Mouse (Mus musculus): ENCODE data around the gene Parp6. TPM values are rescaled to one million over a fixed set of nuclear protein-coding genes. Genes with fewer than 3 reads are reported as not detected.

Gene Parp6
- 21.1 and 24.1 TPM in 2 replicates for polyA plus RNA-seq (2015; fragmentation: Nextera tagmentation; extraction: Ambion mirVana)

DNA sequence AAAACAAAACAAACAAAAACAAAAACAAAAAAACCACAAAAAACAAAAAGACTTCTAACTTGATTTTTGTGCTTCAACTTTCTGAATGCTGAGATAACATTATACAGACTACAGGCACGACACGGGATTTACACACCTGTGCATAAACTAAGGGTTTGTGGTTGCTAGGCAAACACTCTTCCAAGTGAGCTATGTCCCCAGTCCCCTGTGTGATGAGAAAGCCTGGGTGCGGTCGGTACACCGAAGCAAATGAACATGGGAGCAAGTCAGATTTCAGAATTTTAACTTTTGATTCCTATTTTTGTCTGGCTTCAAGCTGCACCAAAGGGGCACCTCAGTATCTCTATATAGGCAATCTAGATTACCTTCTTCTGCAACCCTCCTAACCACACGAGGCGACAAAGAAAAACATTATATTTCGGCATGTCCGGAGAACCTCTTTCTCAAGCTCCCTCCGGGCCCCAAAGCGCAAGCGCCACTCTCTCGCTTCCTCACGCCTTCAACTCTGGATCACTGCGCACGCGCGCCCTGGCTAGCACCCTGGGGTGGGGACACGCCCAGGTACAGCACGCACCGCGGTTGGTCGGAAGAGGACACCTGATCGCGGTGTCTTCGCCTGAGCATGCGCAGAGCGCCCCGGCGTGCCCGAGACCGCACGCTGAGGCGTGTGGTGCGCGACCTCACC lies at the start of gene Parp6:
Gene Parp6, plus strand, starts transcription at position 663 of the 685 bp plus-strand sequence.
- Histone ChIP-seq H3K36me3 (ENCODE audit: control insufficient read depth, insufficient read depth) (no peaks in the 10 kb centered on the region), H3K9ac (ENCODE audit: low read length) (peak within 1 kb of the TSS; percentile 91), H3K9me3 (replicated peaks; ENCODE audit: control insufficient read depth, low read length) (no peaks in the 10 kb centered on the region), H3K27ac (ENCODE audit: low read length) (peak within 1 kb of the TSS; percentile 92), H3K27me3 (ENCODE audit: control insufficient read depth, insufficient read depth, low read length) (no peaks in the 10 kb centered on the region), H3K4me3 (ENCODE audit: low read length) (peak within 1 kb of the TSS; percentile 83), H3K4me2 (ENCODE audit: low read depth, low read length) (peak within 1 kb of the TSS; percentile 82), H3K4me1 (ENCODE audit: control insufficient read depth, insufficient read depth, low read length) (peaks cover 15% of the 10 kb centered on the region)
- 1% methylated on average over 36 of the region's 36 CpGs for WGBS
- ATAC-seq (replicated peaks; ENCODE audit: extremely low read depth, insufficient read depth, low FRiP score): peak; percentile 100

DNA sequence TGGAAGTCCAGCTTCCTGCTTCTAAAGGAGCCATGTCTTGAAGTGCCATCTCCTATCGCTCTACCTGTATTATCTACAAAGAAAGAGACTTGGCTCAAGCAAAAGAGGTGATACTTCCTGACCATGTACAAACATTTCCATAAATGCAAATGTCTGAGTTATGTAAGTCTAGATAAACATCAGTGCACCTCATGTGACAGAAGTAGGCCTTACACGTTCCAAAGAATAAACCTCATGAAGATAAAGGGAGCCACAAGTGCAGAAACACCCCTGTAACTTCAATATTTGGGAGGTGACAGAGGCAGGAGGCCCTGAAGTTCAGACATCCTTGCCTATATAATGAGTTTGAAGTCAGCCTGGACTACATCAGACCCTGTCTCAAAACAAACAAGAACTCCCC lies 45.2 kb upstream of the Parp6 start:
- Histone ChIP-seq H3K4me3 (ENCODE audit: low read length) (no peak overlapping the region), H3K4me1 (ENCODE audit: control insufficient read depth, insufficient read depth, low read length) (no peaks in the 10 kb centered on the region), H3K27me3 (ENCODE audit: control insufficient read depth, insufficient read depth, low read length) (peaks cover 4% of the 10 kb centered on the region; the same call in 1 of the 2 replicates), H3K9me3 (replicated peaks; ENCODE audit: control insufficient read depth, low read length) (no peaks in the 10 kb centered on the region), H3K27ac (ENCODE audit: low read length) (no peak overlapping the region), H3K9ac (ENCODE audit: low read length) (no peak overlapping the region), H3K4me2 (ENCODE audit: low read depth, low read length) (no peak overlapping the region), H3K36me3 (ENCODE audit: control insufficient read depth, insufficient read depth) (no peaks in the 10 kb centered on the region)
- WGBS: 66% methylated on average over 2 of the region's 2 CpGs
- ATAC-seq (replicated peaks; ENCODE audit: extremely low read depth, insufficient read depth, low FRiP score): no peak

DNA sequence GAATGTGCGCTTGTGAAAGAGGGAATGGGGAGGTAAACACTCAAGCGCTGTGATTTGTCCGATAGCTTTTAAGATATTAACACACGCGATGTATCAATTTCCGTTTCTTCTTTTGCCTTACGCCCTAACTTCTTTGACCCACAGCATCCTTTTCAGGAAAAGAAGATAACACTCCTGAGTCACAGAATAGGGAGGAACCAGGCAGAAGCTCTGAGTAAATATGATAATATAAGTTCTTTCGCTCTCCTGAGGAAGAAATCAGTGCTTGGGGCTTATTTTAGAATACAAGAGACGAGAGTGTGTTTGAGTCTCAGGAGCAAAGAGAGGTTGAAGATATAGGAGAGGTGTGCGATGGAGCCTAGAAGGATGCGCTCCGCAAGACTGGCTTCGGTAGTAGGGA lies 39.7 kb upstream of the Parp6 start:
- Histone ChIP-seq H3K4me2 (ENCODE audit: low read depth, low read length) (peak overlapping the region; percentile 70), H3K27ac (ENCODE audit: low read length) (no peak overlapping the region), H3K9ac (ENCODE audit: low read length) (no peak overlapping the region), H3K36me3 (ENCODE audit: control insufficient read depth, insufficient read depth) (no peaks in the 10 kb centered on the region), H3K27me3 (ENCODE audit: control insufficient read depth, insufficient read depth, low read length) (peaks cover 25% of the 10 kb centered on the region), H3K4me3 (ENCODE audit: low read length) (peak overlapping the region; percentile 51), H3K4me1 (ENCODE audit: control insufficient read depth, insufficient read depth, low read length) (0 out of 2 replicates have a peak, but pooled peaks cover 2% of the 10 kb centered on the region), H3K9me3 (replicated peaks; ENCODE audit: control insufficient read depth, low read length) (no peaks in the 10 kb centered on the region)
- 11% methylated on average over 13 of the region's 13 CpGs for WGBS
- ATAC-seq (replicated peaks; ENCODE audit: extremely low read depth, insufficient read depth, low FRiP score): no peak

DNA sequence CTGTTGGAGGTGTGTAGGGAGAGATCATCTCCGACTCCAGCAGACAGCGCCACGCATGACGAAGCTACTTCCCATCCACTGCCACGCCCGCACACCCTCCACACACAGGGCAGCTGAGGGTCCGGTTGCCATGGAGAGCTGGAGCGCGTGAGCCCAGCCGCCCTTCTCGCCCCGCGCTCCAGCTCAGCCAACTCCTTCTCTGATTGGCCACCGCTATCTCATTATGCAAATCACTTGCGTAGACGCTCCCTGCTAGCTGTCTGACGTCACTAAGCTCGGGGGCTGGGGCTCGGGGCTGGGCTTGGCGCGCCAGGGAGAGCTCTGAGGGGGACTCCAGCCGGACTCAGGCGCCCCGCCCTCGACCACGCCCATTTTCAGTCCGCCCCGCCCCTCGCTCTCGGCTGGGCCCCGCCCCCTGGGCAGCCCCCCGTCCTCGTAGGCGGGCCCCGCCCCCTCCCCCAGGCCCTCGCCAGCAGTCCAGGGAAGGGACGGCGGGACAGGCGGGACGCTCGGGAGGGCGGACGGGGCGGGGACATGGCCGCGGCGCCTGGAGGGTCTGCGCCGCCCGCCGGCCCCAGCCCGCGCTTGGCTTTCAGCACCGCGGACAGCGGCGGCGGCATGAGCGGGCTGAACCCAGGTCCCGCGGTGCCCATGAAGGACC lies 39.1 kb upstream of the Parp6 start, which contains the start of gene Celf6:
Gene Celf6, plus strand, starts transcription at position 74 of the 661 bp plus-strand sequence.
- peak; percentile 98 for ATAC-seq (replicated peaks; ENCODE audit: extremely low read depth, insufficient read depth, low FRiP score)
- peak within 1 kb of the TSS; percentile 51 for H3K4me3 ChIP-seq (ENCODE audit: low read length)
- no peaks in the 10 kb centered on the region for H3K9me3 ChIP-seq (replicated peaks; ENCODE audit: control insufficient read depth, low read length)
- H3K36me3 ChIP-seq (ENCODE audit: control insufficient read depth, insufficient read depth): no peaks in the 10 kb centered on the region
- no peak within 1 kb of the TSS for H3K27ac ChIP-seq (ENCODE audit: low read length)
- peaks cover 25% of the 10 kb centered on the region for H3K27me3 ChIP-seq (ENCODE audit: control insufficient read depth, insufficient read depth, low read length)
- peak within 1 kb of the TSS; percentile 70 for H3K4me2 ChIP-seq (ENCODE audit: low read depth, low read length)
- under 1% methylated on average over 51 of the region's 61 CpGs for WGBS
- 0 out of 2 replicates have a peak, but pooled peaks cover 2% of the 10 kb centered on the region for H3K4me1 ChIP-seq (ENCODE audit: control insufficient read depth, insufficient read depth, low read length)
- no peak within 1 kb of the TSS for H3K9ac ChIP-seq (ENCODE audit: low read length)

DNA sequence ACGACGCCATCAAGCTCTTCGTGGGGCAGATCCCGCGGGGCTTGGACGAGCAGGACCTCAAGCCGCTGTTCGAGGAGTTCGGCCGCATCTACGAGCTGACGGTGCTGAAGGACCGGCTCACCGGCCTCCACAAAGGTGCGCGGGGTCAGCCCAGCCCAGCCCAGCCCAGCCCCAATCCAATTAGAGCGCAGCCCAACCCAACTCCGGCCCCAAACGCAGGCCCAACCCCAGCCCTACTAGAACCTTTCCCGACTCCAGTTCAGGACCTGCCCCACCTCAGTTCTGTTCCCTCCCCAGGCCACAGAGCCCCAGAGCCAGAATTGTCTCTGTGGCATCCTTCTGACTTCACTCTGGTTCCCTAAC lies 38.6 kb upstream of the Parp6 start:
- no peak overlapping the region for H3K27ac ChIP-seq (ENCODE audit: low read length)
- no peaks in the 10 kb centered on the region for H3K9me3 ChIP-seq (replicated peaks; ENCODE audit: control insufficient read depth, low read length)
- WGBS: under 1% methylated on average over 20 of the region's 20 CpGs
- no peak overlapping the region for H3K9ac ChIP-seq (ENCODE audit: low read length)
- peak overlapping the region; percentile 51 for H3K4me3 ChIP-seq (ENCODE audit: low read length)
- peak overlapping the region; percentile 70 for H3K4me2 ChIP-seq (ENCODE audit: low read depth, low read length)
- ATAC-seq (replicated peaks; ENCODE audit: extremely low read depth, insufficient read depth, low FRiP score): no peak
- H3K27me3 ChIP-seq (ENCODE audit: control insufficient read depth, insufficient read depth, low read length): peaks cover 25% of the 10 kb centered on the region
- no peaks in the 10 kb centered on the region for H3K36me3 ChIP-seq (ENCODE audit: control insufficient read depth, insufficient read depth)
- H3K4me1 ChIP-seq (ENCODE audit: control insufficient read depth, insufficient read depth, low read length): 0 out of 2 replicates have a peak, but pooled peaks cover 2% of the 10 kb centered on the region

DNA sequence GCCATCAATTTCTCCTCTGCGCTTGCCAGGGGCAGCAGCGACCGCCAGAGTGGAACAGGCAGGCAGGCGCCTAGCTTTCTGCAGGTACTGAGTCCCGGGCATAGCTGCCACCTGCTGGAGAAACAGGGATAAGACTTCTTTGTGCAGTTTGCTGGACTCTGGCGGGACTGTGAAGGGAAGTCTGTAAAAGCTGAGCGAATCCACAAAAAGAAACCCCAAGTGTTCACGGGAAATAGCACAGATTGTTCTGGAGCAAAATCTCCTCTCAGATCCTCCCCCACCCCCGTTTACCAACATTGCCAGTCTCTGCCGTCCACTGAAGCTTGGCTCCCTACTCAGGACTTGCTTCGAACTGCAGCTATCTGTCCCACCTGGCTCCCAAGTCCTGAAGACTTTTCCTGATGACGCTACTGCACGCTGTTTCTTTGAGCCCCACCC lies 32.2 kb upstream of the Parp6 start:
- peak; percentile 75 for ATAC-seq (replicated peaks; ENCODE audit: extremely low read depth, insufficient read depth, low FRiP score)
- WGBS: 4% methylated on average over 13 of the region's 13 CpGs
- Histone ChIP-seq H3K27me3 (ENCODE audit: control insufficient read depth, insufficient read depth, low read length) (peaks cover 22% of the 10 kb centered on the region; the same call in 1 of the 2 replicates), H3K4me2 (ENCODE audit: low read depth, low read length) (peak overlapping the region; percentile 57), H3K9ac (ENCODE audit: low read length) (0 out of 2 replicates have a peak overlapping the region, but pooled peaks have one; percentile 3), H3K36me3 (ENCODE audit: control insufficient read depth, insufficient read depth) (no peaks in the 10 kb centered on the region), H3K4me1 (ENCODE audit: control insufficient read depth, insufficient read depth, low read length) (no peaks in the 10 kb centered on the region), H3K27ac (ENCODE audit: low read length) (no peak overlapping the region), H3K4me3 (ENCODE audit: low read length) (peak overlapping the region; percentile 31), H3K9me3 (replicated peaks; ENCODE audit: control insufficient read depth, low read length) (no peaks in the 10 kb centered on the region)

DNA sequence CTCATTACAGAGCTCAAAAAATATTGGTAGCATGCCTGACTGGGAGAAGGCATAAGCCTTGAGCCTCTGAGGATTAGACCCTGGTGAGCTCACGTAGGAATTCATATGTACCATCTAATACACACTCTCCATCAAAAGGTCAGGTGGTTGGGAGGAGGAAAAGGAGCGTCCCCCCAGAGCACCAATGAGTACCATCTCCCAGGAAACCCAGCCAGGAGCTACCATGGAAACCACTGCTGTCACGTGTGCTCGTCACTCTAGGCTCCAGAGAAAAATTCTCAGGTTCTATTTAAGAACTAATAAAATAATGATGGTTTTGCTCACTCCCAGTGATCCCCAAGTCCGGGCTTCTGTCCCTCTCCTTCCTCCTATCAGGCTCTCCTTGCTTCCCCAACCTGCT lies 28.8 kb upstream of the Parp6 start:
- Histone ChIP-seq H3K36me3 (ENCODE audit: control insufficient read depth, insufficient read depth) (no peaks in the 10 kb centered on the region), H3K9me3 (replicated peaks; ENCODE audit: control insufficient read depth, low read length) (no peaks in the 10 kb centered on the region), H3K4me3 (ENCODE audit: low read length) (no peak overlapping the region), H3K4me2 (ENCODE audit: low read depth, low read length) (no peak overlapping the region), H3K9ac (ENCODE audit: low read length) (no peak overlapping the region), H3K4me1 (ENCODE audit: control insufficient read depth, insufficient read depth, low read length) (no peaks in the 10 kb centered on the region), H3K27ac (ENCODE audit: low read length) (no peak overlapping the region), H3K27me3 (ENCODE audit: control insufficient read depth, insufficient read depth, low read length) (peaks cover 13% of the 10 kb centered on the region)
- WGBS: 67% methylated on average over 5 of the region's 5 CpGs
- ATAC-seq (replicated peaks; ENCODE audit: extremely low read depth, insufficient read depth, low FRiP score): no peak

DNA sequence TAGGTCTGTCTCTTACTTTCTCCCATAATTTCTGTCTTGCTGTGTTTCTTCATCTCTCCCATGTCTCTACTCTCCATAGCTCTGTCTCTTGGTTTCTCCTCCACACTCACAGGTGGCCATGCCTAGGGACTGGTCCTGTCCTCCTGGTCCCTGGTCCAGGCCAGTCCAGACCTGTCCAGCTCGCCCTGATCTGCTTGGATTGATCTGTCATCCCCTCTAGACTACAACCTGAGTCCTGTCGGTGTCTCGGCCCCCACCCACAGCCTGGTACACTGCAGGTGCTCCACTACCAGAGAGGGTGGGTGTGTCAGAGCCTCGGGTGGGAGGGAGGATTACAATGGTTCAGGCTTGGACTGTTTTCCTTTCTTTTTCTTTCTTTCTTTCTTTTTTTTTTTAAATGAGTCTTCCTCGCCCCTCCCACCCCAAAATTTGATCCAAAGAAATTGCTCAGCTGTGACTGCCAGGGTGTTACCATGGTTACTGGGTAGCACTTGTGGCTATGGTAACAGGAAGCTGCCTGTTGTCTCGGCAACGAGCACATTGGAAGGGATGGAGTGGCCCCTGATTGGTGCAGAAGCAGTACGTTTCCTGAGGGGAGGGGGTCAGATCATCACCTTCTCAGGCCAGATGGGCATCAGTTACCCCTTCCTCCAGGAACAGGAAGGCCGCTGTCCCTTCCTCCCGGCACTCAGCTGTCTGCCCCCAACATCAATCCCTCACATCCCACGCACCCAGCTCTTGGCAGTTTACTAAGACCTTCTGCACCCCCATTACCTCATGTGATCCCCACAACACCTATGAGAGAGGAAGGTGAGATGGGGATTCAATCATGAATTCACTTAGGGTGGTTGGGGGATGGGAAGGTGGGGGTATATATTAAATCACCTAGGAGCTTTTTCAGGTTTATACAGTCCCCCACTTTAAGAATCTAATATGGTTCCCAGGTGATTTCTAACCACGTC lies 28.1 kb upstream of the Parp6 start:
- Histone ChIP-seq H3K4me3 (ENCODE audit: low read length) (no peak overlapping the region), H3K27ac (ENCODE audit: low read length) (no peak overlapping the region), H3K9me3 (replicated peaks; ENCODE audit: control insufficient read depth, low read length) (no peaks in the 10 kb centered on the region), H3K27me3 (ENCODE audit: control insufficient read depth, insufficient read depth, low read length) (peaks cover 13% of the 10 kb centered on the region), H3K9ac (ENCODE audit: low read length) (no peak overlapping the region), H3K36me3 (ENCODE audit: control insufficient read depth, insufficient read depth) (no peaks in the 10 kb centered on the region), H3K4me2 (ENCODE audit: low read depth, low read length) (no peak overlapping the region), H3K4me1 (ENCODE audit: control insufficient read depth, insufficient read depth, low read length) (no peaks in the 10 kb centered on the region)
- 40% methylated on average over 12 of the region's 12 CpGs for WGBS
- no peak for ATAC-seq (replicated peaks; ENCODE audit: extremely low read depth, insufficient read depth, low FRiP score)
